Comparison of ENCODE assay signal across 11 mouse cellular contexts in the genomic region with DNA sequence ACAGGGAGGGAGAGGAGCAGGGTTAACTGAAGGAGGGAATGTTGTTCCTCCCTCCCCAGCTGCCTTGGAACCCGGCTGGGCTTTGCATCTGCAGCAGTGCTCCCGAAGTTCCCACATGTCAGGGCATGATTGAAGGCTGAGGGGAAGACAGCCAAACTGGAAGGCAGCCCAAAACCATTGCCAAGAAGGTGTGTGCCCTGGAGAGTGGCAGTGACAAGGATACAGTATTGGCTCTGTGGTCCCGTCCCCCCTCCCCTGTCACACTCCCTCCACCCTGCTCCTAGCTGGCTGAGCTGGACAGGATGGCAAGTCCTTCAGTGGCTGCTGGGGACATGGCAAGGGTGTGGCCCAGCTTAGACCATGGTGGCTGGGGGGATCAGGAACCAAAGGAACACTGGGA.
DNase-seq lines count a peak whose midpoint lies in the region; ATAC-seq lines count a peak whose summit lies in the region.
"Had no signal": no experiment of that assay in that cellular context is flagged by ENCODE, and none has a peak within 500 bp of the region (broad histone marks: within the 10 kb centered on the region; RNA-seq: fewer than 3 reads in every experiment).

No protein-coding gene starts in this region.

- 37% methylated on average over 3 of the region's 3 CpGs for WGBS in embryonic facial prominence, embryonic 13.5 days
- 58% methylated on average over 3 of the region's 3 CpGs for WGBS in embryonic facial prominence, embryonic 10.5 days

- 0 out of 2 replicates have a peak overlapping the region, but pooled peaks have one; percentile 8 for H3K27ac ChIP-seq in embryonic facial prominence, embryonic 13.5 days
- no peak overlapping the region for H3K27ac ChIP-seq in embryonic facial prominence, embryonic 10.5 days (replicated peaks)
- H3K27ac ChIP-seq: lung, embryonic 15.5 days had no signal

- H3K4me3 ChIP-seq in embryonic facial prominence, embryonic 13.5 days: no peak overlapping the region
- H3K4me3 ChIP-seq in embryonic facial prominence, embryonic 10.5 days: no peak overlapping the region
- H3K4me3 ChIP-seq: erythroblast, embryonic 14.5 days; lung, embryonic 15.5 days had no signal

- H3K4me1 ChIP-seq in embryonic facial prominence, embryonic 13.5 days: peaks cover 11% of the 10 kb centered on the region
- H3K4me1 ChIP-seq in embryonic facial prominence, embryonic 10.5 days: no peaks in the 10 kb centered on the region
- H3K4me1 ChIP-seq: lung, embryonic 15.5 days had no signal

- H3K9ac ChIP-seq in embryonic facial prominence, embryonic 13.5 days: no peak overlapping the region
- H3K9ac ChIP-seq: lung, embryonic 15.5 days had no signal

- intact Hi-C loops in heart, postnatal 10 days (cut with DNase I): no loop called here

- no peaks in the 10 kb centered on the region for H3K36me3 ChIP-seq in embryonic facial prominence, embryonic 13.5 days
- H3K36me3 ChIP-seq in embryonic facial prominence, embryonic 10.5 days (replicated peaks): no peaks in the 10 kb centered on the region
- H3K36me3 ChIP-seq: lung, embryonic 15.5 days had no signal

- DNase-seq in embryonic facial prominence, embryonic 10.5 days (ENCODE audit: low spot score): no peak
- DNase-seq in kidney, adult 8-10 months: peak; percentile 9 to 18
- no peak for DNase-seq in kidney, postnatal 4 days
- DNase-seq in MN1 (ENCODE audit: low spot score): peak; percentile 26
- DNase-seq in heart, postnatal 10 days: peak; percentile 42 to 44
- DNase-seq in cerebellum, adult 8-10 months: no peak
- no peak for DNase-seq in frontal cortex, postnatal 10 days (ENCODE audit: low spot score in 2 of 2)
- DNase-seq: cerebellum, adult 11-12 months had no signal

- no peak overlapping the region for H3K4me2 ChIP-seq in embryonic facial prominence, embryonic 13.5 days
- H3K4me2 ChIP-seq: lung, embryonic 15.5 days had no signal

- 0 out of 2 replicates have a peak, but pooled peaks have one; percentile 48 for ATAC-seq in embryonic facial prominence, embryonic 13.5 days (ENCODE audit: insufficient number of reproducible peaks, insufficient read depth, low FRiP score, low TSS enrichment, low read depth)

- no peaks in the 10 kb centered on the region for H3K9me3 ChIP-seq in embryonic facial prominence, embryonic 13.5 days
- no peaks in the 10 kb centered on the region for H3K9me3 ChIP-seq in embryonic facial prominence, embryonic 10.5 days
- H3K9me3 ChIP-seq: lung, embryonic 15.5 days had no signal

- H3K27me3 ChIP-seq in embryonic facial prominence, embryonic 13.5 days: no peaks in the 10 kb centered on the region
- H3K27me3 ChIP-seq in embryonic facial prominence, embryonic 10.5 days (replicated peaks; ENCODE audit: low read depth, poor library complexity, severe bottlenecking): peaks cover 5% of the 10 kb centered on the region; the same call in 1 of the 2 replicates
- H3K27me3 ChIP-seq: lung, embryonic 15.5 days had no signal

Comparison
In these comparisons a context has a peak if more than half of its experiments do, and no peak if none do; other contexts are left out.
1. DNase-seq: peak in kidney, adult 8-10 months (2 of 2), MN1 (single experiment) and heart, postnatal 10 days (2 of 2); none in embryonic facial prominence, embryonic 10.5 days (single experiment), kidney, postnatal 4 days (0 of 2), cerebellum, adult 8-10 months (single experiment) and frontal cortex, postnatal 10 days (0 of 2).